Mouse (Mus musculus) spleen, adult 12 weeks (tissue): ENCODE measurements around the gene Pax6.

Experiments
- DNase-seq: peaks from one replicate; pipeline ENCODE4 v3.0.0; 2022; ENCODE audit warnings: low spot score

Pax6 gene

GRCm38 (mm10) chr2:105683771-105684410, 15.2 kb downstream of the Pax6 start:
- DNase-seq: no peak

DNA sequence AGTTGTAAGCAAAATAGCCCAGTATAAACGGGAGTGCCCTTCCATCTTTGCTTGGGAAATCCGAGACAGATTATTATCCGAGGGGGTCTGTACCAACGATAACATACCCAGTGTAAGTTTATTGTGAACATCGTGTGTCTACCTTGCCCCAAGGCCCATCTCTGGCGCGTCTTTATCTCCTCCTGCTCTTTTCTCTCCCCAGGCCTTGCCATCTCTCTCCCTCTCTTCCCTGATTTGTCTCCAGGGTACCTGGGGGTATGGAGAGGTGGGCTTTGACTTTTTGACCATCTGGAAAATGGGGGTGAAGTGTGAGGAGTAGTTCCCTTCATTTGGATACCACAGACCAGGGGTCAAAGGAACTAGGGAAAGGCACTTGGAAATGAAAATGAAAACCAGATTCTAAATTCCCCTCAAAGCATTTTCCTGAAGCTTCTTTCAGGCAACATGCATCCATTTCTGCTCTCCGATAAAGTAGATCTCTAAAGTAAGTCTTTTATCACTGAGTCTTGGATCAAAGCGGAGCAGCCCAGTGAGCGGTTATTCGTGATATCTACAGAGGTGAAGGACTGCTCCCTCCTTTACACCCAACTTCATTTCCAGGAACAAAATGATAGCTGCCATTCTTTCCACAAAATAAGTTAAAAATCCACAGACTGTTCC, 16.4 kb downstream of the Pax6 start:
- no peak for DNase-seq

DNA sequence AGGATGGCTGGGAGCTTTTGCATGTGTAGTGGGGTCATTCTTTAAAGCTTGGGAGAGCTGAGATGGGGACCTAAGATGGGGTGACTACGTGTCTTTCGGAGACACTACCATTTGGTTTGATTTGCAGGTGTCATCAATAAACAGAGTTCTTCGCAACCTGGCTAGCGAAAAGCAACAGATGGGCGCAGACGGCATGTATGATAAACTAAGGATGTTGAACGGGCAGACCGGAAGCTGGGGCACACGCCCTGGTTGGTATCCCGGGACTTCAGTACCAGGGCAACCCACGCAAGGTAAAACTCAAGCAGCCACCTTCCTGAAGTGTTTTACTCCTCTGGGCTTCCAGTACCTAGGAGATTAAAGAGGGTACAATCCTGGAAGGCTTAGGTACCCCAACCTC, 17.0 kb downstream of the Pax6 start:
- no peak for DNase-seq

DNA sequence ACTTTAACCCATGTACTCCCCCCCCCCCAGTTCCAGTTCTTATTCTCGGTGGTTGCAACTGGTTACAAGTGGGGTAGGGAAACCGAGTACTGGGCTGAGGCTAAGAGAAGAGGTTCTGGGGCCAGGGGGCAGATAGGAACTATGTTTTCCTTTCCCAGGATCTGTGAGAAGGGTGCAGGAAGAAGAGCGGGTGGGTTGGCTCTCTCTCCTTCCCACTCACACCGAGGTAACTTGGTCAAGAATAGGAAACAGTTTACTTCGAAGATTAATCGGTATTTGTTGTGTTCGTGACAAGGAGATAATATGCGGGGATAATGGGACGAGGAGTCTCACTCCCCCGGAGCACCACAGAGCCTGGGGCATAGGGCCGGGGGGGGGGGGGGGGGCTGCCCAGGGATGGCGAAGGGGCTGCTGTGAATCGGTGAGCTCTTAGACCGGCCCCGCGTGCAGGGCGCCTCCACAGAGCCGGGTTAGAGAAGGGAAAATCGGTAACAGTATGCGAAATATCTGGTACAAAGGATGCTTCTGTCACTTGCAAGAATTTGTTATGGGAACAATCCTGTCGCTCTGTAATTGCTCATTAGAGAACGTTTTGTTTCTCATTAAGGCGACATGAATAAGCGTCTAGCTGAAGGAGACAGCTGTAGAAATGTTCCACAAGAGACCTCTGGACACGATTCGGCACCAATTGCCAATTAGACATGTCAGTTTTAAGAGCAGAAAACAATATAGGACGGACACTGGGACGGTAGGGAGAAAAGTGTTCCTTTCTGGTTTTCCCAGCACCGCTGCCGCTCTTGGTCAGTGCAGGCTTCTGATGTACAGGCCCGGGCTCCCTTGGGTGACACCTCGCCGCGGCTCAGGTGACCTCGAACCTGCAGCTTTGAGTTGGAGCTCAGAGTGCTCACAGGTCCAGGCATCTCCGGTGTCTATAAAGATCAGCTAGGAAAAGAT, 17.9 kb downstream of the Pax6 start:
- DNase-seq: no peak

- DNase-seq: no peak
These were observed 18.8 kb downstream of the Pax6 start for GRCm38 (mm10) chr2:105687317-105687991.

DNA sequence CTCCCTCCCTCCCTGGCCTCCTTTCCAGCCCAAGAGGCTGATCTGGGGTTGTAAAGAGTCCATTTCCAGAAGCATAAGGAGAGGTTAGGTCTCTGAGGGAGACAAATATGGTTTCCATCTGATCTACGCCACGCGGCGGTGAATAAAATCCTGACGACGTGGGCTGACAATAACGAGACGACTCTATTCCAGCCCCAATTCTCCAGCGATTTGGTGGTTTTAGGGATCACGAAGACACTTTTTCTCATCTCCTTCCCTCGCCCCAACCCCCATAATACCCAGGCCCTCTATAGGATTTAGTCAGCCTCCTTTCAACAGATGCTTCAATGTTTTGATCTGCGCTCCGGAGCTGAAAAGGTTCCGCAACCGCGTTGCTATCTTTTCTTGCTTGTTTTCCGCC, 19.3 kb downstream of the Pax6 start:
- no peak for DNase-seq

DNA sequence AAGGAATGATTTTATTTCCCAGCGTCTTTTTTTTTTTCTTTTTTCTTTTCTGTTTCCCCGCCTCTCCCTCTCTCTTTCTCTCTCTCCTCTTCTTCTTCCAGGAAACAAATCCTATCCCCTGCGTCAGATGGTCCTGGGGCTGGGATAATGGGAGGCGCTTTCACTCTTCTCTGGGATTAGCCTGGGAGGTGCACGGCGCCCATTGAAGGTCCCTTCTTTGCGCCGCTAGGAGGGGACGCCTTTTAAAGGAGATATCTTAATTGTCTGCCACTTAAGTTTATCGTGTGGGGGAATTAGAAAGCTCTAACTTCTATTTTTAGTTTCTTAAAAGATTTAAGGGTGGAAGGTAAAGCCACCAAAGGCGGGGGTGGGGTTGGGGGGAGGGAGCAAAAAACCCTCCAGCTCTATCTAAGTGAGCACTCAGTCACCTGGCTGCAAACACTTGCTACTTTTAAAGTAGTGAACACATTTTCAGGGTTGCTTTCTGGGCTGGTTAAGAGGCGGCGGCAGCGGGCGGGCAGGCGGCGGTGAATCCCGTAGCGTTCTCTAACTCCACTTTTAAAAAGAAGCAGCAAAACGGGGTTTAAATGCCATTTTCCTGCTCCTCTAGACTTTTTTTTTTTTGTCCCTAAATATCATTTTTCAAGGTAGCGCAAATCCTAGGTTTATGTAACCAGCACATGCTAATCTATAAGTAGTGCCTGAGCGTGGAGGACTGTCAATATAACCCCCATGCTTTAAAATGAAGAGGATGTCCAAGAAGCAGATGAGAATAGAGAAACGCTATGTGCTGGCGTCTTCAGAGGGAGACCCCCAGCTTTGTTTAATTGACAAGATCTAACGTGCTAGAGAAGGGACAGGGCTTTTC, 20.0 kb downstream of the Pax6 start:
- DNase-seq: no peak

- DNase-seq: no peak
These were observed 20.6 kb downstream of the Pax6 start for GRCm38 (mm10) chr2:105689304-105689770.

- no peak for DNase-seq
These were observed 21.3 kb downstream of the Pax6 start for GRCm38 (mm10) chr2:105689771-105690639.

DNA sequence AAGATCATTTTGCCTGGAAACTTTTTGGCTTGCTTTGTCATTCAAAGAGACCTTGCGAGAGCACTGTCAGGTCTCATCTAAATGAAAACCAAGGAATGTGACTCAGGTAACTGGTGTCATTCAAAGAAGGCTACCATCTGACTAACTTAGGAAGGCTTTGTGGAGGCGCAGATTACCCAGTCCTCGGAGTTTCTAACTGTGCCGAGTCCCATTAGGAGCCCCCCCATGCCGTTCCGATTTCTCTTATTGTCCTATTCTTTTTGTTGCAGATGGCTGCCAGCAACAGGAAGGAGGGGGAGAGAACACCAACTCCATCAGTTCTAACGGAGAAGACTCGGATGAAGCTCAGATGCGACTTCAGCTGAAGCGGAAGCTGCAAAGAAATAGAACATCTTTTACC, 22.6 kb downstream of the Pax6 start:
- no peak for DNase-seq

DNA sequence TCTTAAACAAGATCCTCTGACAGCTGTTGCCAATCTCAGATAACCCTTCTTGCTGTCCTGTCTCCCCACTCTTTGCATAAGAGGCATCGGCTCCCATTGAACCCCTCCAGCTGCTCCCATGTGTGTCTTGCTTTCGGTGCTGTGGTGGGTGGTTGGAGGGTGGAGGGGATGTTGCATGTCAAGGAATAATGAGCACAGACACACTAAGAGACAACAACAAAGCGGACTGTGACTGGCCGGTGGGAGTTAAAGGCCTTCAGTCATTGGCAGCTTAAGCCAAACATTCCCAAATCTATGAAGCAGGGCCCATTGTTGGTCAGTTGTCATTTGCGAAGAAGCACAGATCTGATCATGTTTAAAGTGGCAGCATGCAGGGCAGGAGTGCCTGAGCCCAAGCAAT, 29.0 kb downstream of the Pax6 start:
- DNase-seq: no peak

DNA sequence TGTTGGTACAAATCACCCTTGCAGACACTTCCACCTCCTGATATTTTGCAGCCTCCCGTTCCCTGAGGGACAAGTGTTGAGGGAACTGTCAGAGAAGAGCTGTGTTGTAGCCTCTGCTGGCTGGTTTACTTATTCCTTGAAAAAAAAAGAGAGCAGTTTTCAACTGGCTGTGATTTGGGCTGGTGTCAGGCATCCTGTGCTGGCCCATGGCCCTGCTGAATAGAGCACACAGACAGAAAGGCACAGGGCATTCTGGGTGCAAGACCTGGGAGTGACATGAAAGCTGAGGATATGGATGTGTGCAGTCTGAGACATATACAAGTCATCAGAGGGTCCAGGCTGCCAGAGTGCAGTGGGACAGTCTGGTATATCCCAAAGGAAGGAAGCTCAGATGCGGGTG, 29.9 kb downstream of the Pax6 start:
- DNase-seq: no peak

- DNase-seq: no peak
These were observed 33.1 kb downstream of the Pax6 start for GRCm38 (mm10) chr2:105701781-105702180.

DNA sequence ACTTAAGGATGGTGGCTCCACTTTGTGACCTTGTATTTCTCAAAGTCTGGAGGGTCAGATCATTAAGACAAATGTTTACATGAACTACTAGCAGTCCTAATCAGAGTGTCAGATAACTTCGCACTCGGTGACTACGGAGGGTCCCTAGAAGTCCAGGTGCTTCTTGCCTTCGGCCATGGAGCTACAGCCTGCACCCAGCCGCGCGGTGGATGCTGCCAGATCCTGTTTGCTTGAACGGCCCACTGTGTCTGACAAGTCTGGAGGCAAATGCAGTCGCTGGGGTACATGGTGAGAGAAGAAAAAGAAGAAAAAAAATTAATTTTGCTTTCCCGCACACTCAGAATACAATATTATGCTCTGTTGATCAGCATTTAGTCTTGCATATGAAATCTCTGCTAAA, 33.9 kb downstream of the Pax6 start:
- no peak for DNase-seq

GRCm38 (mm10) chr2:105705320-105705719, 36.6 kb downstream of the Pax6 start:
- no peak for DNase-seq

DNA sequence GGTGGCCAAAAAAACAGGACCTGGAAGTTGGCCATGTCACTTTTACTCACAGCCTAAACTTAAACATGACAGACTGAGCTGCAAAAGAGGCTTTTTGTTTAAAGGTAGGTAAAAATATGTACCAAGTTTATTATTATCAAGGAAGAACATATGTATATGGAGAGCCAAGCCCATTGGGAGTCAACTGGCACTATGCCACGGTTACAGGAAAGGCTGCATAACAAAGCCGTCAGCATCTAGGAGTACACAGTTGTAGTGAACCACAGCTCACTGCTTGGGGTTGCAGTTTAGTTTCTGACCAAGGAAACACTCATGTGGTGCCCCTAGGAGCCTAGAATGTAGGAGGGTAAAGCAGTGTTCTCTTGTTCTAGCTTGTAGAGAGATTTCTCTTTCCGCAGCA, 40.4 kb downstream of the Pax6 start:
- DNase-seq: no peak

DNA sequence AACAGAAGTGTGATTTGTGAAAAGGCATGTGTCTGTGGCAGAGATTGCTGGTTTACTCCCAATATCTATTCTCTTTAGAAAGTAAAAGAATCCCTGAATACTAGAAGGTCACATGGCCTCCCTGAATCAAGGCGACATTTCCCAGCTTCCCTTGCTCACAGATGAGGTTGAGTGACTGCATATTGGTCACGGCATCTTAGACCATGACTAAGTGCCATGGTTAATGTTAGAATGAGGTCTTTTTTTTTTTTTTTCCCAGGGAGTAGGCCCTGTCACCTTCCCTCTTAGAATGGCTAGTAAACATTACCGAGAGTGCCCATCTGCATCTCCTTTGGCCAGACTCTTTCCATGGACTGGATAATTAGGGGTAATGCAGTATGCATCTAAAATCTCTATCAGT, 41.8 kb downstream of the Pax6 start:
- DNase-seq: no peak

- DNase-seq: no peak
These were observed 46.9 kb downstream of the Pax6 start for GRCm38 (mm10) chr2:105715409-105716115.

DNA sequence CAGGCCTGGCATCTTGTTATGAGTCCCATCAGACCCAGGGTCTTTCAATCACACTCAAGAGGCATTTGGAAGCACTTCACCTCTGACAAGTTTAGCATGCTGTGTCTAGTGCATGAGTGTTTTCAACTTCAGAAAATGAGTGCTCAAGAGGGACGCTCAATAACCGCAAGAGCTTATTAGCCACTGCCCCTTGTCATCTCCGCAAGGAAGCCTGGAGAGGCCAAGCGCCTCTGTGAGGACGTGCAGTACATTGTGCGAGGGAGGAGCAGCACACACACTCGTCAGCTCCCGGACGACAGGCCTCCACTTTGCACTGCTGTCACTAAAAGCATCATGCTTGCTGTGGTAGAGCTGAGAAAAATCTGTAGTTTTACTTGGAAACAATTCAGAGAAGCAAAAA, 58.0 kb downstream of the Pax6 start:
- no peak for DNase-seq

- no peak for DNase-seq
These were observed 62.0 kb downstream of the Pax6 start for GRCm38 (mm10) chr2:105730704-105731103.
